Mouse (Mus musculus) spleen, adult 18-20 months (tissue): ENCODE results near the gene Ccdc6.

Experiments used
- DNase-seq, 2 experiments: peaks; one replicate each; pipeline ENCODE4 v3.0.0; 2022; ENCODE audit warnings: mixed read lengths in 2 of 2

Gene Ccdc6

DNA sequence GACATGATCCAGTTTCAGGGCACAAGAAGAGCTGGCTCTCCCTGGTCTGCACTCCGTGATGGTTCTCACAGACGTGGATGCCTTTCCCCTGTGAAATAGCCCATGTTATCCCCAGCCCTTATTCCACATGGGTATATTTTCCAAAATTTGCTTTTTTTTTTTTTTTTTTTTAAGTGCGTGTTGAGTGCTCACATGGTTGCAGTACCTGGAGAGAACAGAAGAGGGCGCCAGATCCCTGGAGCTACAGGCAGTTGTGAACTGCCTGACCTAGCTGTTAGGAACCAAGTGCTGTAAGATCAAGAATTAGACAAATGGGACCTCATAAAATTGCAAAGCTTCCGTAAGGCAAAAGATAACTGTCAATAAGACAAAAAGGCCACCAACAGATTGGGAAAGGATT lies 38.8 kb downstream of the Ccdc6 start:
- peak in 1 of 2 experiments; percentile 59 for DNase-seq

DNA sequence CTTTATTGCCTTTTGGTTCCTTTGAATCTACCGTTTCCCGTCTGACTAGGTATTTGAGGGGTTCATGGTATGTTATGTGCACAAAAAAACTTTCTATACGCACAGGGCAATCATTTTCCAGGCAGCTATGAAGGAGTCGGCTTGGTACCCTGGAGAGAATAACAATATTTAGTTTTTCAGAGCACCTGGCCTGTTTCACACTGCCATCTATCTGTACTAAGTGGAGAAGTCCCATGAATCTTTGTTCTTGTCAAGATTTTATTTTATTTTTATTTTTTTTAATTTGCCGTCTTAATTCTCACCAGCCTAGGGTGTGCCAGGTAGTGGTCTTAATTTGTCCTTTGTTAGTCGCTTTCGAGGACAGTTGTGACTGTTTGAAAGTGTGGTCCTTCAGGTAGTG lies 40.7 kb downstream of the Ccdc6 start:
- DNase-seq = no peak

GRCm38 (mm10) chr10:70138150-70138549 lies 41.2 kb downstream of the Ccdc6 start:
- no peak for DNase-seq

- DNase-seq = no peak
These were observed 42.4 kb downstream of the Ccdc6 start for GRCm38 (mm10) chr10:70139368-70139767.

GRCm38 (mm10) chr10:70140414-70140813 lies 43.5 kb downstream of the Ccdc6 start:
- DNase-seq = no peak

- no peak for DNase-seq
These were observed 45.7 kb downstream of the Ccdc6 start for GRCm38 (mm10) chr10:70142623-70143022.

DNA sequence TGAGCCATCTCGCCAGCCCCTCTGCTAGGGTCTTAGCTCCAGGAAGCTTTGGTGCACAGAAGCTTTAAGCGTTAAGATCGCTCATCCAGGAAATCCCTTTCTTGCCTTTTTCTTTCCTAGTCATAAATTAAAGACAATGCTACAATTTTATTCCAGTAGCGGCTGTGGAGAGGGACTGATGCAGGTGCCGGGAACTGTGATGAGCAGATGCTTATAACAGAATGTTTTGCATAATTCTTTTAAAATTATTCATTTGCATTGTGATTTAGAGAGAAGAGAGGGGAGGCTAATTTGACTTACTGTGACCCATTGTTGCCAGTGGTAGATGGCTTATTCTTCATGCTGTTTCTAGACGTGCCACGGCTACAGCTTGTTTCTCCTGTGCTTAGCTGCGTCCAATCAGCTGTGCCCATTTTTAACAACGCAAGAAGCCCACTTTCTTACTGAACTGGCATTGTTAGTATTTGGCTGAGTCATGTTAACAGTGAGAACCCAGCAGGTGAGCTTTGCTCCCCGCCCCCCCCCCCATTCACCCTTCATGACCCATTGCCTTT lies 47.2 kb downstream of the Ccdc6 start:
- no peak for DNase-seq

DNA sequence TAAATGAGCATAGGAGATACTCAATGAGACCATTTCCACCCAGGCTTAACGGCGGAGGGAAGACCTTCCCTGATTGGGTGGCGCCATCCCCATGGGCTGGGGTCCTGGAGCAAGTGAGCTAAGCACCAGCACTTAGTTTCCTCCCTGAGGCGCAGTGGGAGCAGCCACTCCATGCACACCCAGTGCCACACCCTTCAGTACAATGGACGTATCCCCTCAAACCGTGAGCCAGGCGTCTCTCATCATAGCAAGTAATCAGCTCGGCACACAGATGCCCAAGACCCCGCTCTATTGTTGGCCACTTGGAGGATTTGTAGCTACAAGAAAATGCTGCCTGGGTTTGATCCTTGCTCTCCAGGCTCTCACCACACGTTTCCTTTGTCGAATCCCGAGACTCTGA lies 49.0 kb downstream of the Ccdc6 start:
- no peak for DNase-seq

GRCm38 (mm10) chr10:70149093-70149492 lies 52.2 kb downstream of the Ccdc6 start:
- DNase-seq = no peak

GRCm38 (mm10) chr10:70150301-70150700 lies 53.4 kb downstream of the Ccdc6 start:
- DNase-seq = no peak

DNA sequence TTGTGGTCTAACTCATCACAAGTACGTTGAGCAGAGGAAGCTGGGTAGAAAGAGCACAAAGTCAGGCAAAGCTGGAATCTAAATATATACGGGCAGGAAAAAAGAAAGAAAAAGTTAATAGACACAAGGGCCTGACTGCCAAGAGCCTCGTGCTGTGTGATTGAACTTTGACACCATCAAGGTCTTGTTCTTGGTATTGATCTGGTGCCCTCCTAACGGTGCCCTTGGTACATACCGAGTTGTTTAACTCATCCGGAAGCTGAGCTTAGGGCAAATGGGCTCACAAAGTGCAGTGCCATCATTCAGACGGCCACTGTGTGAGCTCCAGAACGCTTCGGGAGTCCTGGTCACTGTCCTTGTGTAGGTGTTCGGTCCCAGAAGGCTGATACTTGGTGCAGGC lies 54.2 kb downstream of the Ccdc6 start:
- DNase-seq = no peak

GRCm38 (mm10) chr10:70152190-70152743 lies 55.3 kb downstream of the Ccdc6 start:
- no peak for DNase-seq

- no peak for DNase-seq
These were observed 56.9 kb downstream of the Ccdc6 start for GRCm38 (mm10) chr10:70153810-70154209.

DNA sequence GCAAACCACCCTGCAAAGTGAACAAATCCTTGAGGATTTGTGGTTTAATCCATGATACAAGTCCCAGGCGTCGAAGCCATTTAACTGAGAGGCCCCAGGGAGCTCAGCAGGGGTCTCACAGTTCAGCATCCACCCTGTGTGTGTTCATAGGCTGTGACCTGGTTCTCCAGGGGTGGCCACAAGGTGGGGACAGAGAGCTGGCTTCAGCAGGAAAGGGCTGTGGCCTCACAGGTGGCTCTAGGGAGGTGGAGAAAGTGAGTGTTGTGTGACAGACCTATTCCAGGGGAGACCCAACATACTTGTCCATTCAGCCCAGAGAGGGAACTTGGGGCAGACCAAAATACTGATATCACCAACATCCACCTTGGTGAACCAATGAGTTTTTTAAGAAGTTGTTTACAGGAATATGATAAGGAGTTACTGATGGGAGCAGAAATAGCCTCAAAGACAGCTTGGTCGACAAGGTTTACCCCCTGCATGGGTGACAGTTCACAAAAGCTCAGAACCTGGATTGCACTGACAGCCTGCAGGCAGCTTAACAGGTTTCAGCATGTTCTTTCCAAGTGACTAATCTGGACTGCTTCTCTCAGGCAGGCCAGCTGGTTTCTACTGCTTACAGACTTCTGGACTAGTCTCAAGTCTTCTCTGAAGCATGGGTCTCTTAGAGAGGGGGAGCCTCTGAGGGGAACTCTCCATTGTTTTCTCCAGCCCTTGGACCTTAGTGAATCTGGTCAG lies 59.7 kb downstream of the Ccdc6 start:
- peak; percentile 32 to 61 for DNase-seq

DNA sequence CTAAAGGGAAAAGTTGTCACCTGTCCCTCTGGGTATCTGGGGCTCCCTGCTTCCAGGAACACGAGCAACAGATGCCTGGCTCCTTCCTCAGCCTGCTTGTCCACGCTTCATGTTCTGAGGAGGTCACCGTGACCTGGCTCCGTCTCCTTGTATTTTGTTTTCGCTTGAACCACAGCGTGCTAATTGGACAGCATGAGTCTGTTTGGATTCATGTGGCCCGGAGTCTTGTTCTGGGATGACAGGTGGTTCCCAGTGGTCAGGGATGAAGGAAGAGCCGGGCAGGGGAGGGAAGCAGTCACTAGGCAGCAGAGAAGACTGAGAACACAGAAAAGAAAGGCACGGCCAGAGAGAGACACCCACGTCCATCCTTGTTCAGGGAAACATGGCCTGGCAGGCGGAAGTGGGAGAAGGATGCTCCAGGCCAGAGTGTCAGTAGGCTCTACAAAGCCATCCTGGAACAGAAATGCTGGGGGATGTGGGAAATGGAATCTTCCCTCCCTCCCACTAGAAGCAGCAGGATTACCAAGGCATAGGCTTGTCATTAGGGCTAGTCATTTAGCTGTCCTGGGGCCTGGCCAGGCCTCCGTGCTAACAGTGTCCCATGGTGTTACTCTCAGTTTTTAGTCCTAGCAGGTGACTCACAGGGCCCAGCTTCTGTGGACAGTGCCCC lies 62.9 kb downstream of the Ccdc6 start:
- DNase-seq = no peak

- no peak for DNase-seq
These were observed 63.9 kb downstream of the Ccdc6 start for GRCm38 (mm10) chr10:70160811-70161210.

GRCm38 (mm10) chr10:70161504-70161903 lies 64.6 kb downstream of the Ccdc6 start:
- DNase-seq = no peak

- DNase-seq = no peak
These were observed 66.8 kb downstream of the Ccdc6 start for GRCm38 (mm10) chr10:70163681-70164080.

GRCm38 (mm10) chr10:70165877-70166276 lies 69.0 kb downstream of the Ccdc6 start:
- no peak for DNase-seq

GRCm38 (mm10) chr10:70166427-70166826 lies 69.5 kb downstream of the Ccdc6 start:
- DNase-seq = no peak

DNA sequence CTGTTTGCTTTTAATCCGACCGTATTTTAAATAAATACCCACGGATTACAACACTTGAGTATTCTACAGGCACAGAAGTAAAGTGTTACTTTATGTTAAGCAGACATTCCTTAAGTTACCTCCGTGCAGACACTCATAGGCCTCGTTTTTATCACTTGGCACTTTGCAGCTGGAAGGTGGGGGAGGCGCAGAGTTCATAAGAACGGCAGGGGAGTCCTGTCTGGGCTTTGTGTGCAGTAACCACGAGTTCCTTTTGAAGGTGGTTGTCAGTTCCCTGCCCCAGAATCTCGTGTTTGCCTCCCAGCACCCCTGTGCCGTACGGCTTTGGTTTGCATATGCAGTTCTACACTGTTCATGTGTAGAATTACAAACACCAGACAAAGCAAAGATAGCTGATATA lies 70.7 kb downstream of the Ccdc6 start:
- DNase-seq = no peak

- no peak for DNase-seq
These were observed 71.5 kb downstream of the Ccdc6 start for GRCm38 (mm10) chr10:70168396-70168795.

- DNase-seq = no peak
These were observed 72.1 kb downstream of the Ccdc6 start for GRCm38 (mm10) chr10:70169044-70169443.

GRCm38 (mm10) chr10:70173314-70173713 lies 76.4 kb downstream of the Ccdc6 start:
- DNase-seq = peak; percentile 36 to 73
